Mouse (Mus musculus) bone marrow macrophage, adult 2 months (primary cell): ENCODE measurements around the gene Adpgk.

ENCODE experiments used
- CTCF ChIP-seq: IDR thresholded peaks from 2 replicates; pipeline ENCODE4 v1.5.1; 2012; ENCODE audit warnings: low read depth, mild to moderate bottlenecking, low read length, moderate library complexity
- POLR2A ChIP-seq: IDR thresholded peaks from 2 replicates; pipeline ENCODE4 v1.6.1; 2012; ENCODE audit warnings: mild to moderate bottlenecking, low read depth, low read length, borderline replicate concordance

GRCm38 (mm10) chr9:59271711-59272110 lies 19.6 kb upstream of the Adpgk start:
- no peak for TF ChIP-seq CTCF
- TF ChIP-seq POLR2A, result no peak
